Mouse (Mus musculus) lung, postnatal 0 days (tissue): ENCODE measurements around the gene Gstp3. TPM values are rescaled to one million over a fixed set of nuclear protein-coding genes. Genes with fewer than 3 reads are reported as not detected.
"Not testable (repeated sequence)": the region's sequence is repeated elsewhere in the genome, so short reads cannot be mapped to it uniquely, and the experiment has no call there.

Experiments
- ATAC-seq: fragments of 200-750 bp; cut with Nextera tagmentation; 2 replicates; pipeline ENCODE4 v1.8.0; 2017; ENCODE audit warnings: moderate library complexity
- DNase-seq: peaks from one replicate; pipeline ENCODE4 v3.0.0-alpha.2; 2016; ENCODE audit warnings: low spot score
- H3K27ac ChIP-seq: fragments of 300-500 bp; sonication (generic); 2 replicates; pipeline ENCODE4 v1.5.1; 2014; ENCODE audit warnings: antibody characterized with exemption, mild to moderate bottlenecking, low read length, mixed read lengths
- H3K27me3 ChIP-seq: fragments of 300-500 bp; sonication (generic); replicated peaks from 2 replicates; pipeline ENCODE4 v1.6.1; 2014; ENCODE audit warnings: low read length, mixed read lengths; ENCODE audit not compliant: insufficient read depth
- H3K36me3 ChIP-seq: fragments of 300-500 bp; sonication (generic); 2 replicates; pipeline ENCODE4 v1.6.1; 2014; ENCODE audit warnings: low read length, mixed read lengths; ENCODE audit not compliant: insufficient read depth
- H3K4me1 ChIP-seq: fragments of 300-500 bp; sonication (generic); 2 replicates; pipeline ENCODE4 v1.6.1; 2014; ENCODE audit warnings: antibody characterized with exemption, low read depth, low read length, mixed read lengths; ENCODE audit not compliant: insufficient read depth
- H3K4me2 ChIP-seq: fragments of 300-500 bp; sonication (generic); replicated peaks from 2 replicates; pipeline ENCODE4 v1.6.1; 2014; ENCODE audit warnings: low read depth, mild to moderate bottlenecking, low read length, moderate library complexity, mixed read lengths
- H3K4me3 ChIP-seq: fragments of 300-500 bp; sonication (generic); 2 replicates; pipeline ENCODE4 v1.5.1; 2014; ENCODE audit warnings: low read depth, low read length
- H3K9ac ChIP-seq: fragments of 300-500 bp; sonication (generic); replicated peaks from 2 replicates; pipeline ENCODE4 v1.6.1; 2014; ENCODE audit warnings: low read depth, mild to moderate bottlenecking
- H3K9me3 ChIP-seq: fragments of 300-500 bp; sonication (generic); 2 replicates; pipeline ENCODE4 v1.6.1; 2016; ENCODE audit warnings: low read length, mixed read lengths
- CTCF ChIP-seq: IDR thresholded peaks from 2 replicates; pipeline ENCODE4 v1.5.1; 2016; ENCODE audit warnings: antibody characterized with exemption, mild to moderate bottlenecking
- EP300 ChIP-seq: IDR thresholded peaks from 2 replicates; pipeline ENCODE4 v1.6.1; 2016; ENCODE audit warnings: antibody characterized with exemption, mild to moderate bottlenecking, control low read depth
- WGBS: fragments of 180-500 bp; shearing (Covaris S2); extraction: QIAGEN DNeasy Blood & Tissue Kit; methylation state at CpG from one replicate; pipeline ENCODE4 v1.1.7; 2014; 5-methylcytosine and 5-hydroxymethylcytosine counted together
- polyA plus RNA-seq: library from polyadenylated mRNA; unstranded; fragments of >200 nt; fragmentation: Nextera tagmentation; extraction: Ambion mirVana; gene quantifications from 2 replicates; pipeline ENCODE4 v1.2.1, GENCODE M21; 2015

Gstp3 gene
- polyA plus RNA-seq, 1 experiment from 2014 or later: 6.9 TPM

- TF ChIP-seq CTCF: no peak
- DNase-seq: no peak
- H3K9me3 ChIP-seq: no peaks in the 10 kb centered on the region
- 53% methylated on average over 15 of the region's 15 CpGs for WGBS
- H3K4me1 ChIP-seq: no peaks in the 10 kb centered on the region
- H3K4me2 ChIP-seq: no peak overlapping the region
- H3K36me3 ChIP-seq: no peaks in the 10 kb centered on the region
- H3K27me3 ChIP-seq: no peaks in the 10 kb centered on the region
- H3K4me3 ChIP-seq: no peak overlapping the region
- no peak for ATAC-seq
- no peak overlapping the region for H3K27ac ChIP-seq
- H3K9ac ChIP-seq: no peak overlapping the region
These were observed 9.5 kb upstream of the Gstp3 start for GRCm38 (mm10) chr19:4068717-4069410.

- DNase-seq: not testable (repeated sequence)
- WGBS: 84% methylated on average over 2 of the region's 2 CpGs
These were observed 8.9 kb upstream of the Gstp3 start for GRCm38 (mm10) chr19:4068242-4068641.

GRCm38 (mm10) chr19:4066877-4067276, 7.5 kb upstream of the Gstp3 start:
- DNase-seq (no peak), ATAC-seq (no peak)
- Histone ChIP-seq H3K4me2 (no peak overlapping the region), H3K27ac (no peak overlapping the region), H3K27me3 (no peaks in the 10 kb centered on the region), H3K36me3 (no peaks in the 10 kb centered on the region), H3K4me1 (no peaks in the 10 kb centered on the region), H3K4me3 (no peak overlapping the region), H3K9me3 (no peaks in the 10 kb centered on the region), H3K9ac (no peak overlapping the region)
- no peak for TF ChIP-seq CTCF

More at GRCm38 (mm10) chr19:4068242-4068641, 8.9 kb upstream of the Gstp3 start:
- H3K4me2 ChIP-seq, H3K4me1 ChIP-seq, H3K27me3 ChIP-seq, H3K36me3 ChIP-seq, H3K4me3 ChIP-seq, H3K27ac ChIP-seq, ATAC-seq, H3K9ac ChIP-seq, H3K9me3 ChIP-seq: not testable (repeated sequence)

GRCm38 (mm10) chr19:4066280-4066679, 6.9 kb upstream of the Gstp3 start:
- Histone ChIP-seq H3K4me3 (no peak overlapping the region), H3K9me3 (no peaks in the 10 kb centered on the region), H3K4me1 (no peaks in the 10 kb centered on the region), H3K9ac (no peak overlapping the region), H3K27ac (no peak overlapping the region), H3K36me3 (no peaks in the 10 kb centered on the region), H3K27me3 (no peaks in the 10 kb centered on the region), H3K4me2 (no peak overlapping the region)
- TF ChIP-seq EP300 (no peak), CTCF (no peak)
- peak; percentile 58 for DNase-seq
- ATAC-seq: peak; percentile 54
- 55% methylated on average over 6 of the region's 6 CpGs for WGBS

- H3K27ac ChIP-seq, H3K36me3 ChIP-seq, H3K4me2 ChIP-seq, H3K9me3 ChIP-seq, H3K9ac ChIP-seq, ATAC-seq, H3K4me3 ChIP-seq, H3K27me3 ChIP-seq, H3K4me1 ChIP-seq, DNase-seq: not testable (repeated sequence)
- WGBS: 0% methylated on average over 2 of the region's 11 CpGs
These were observed 5.1 kb upstream of the Gstp3 start for GRCm38 (mm10) chr19:4064501-4064900.

- not testable (repeated sequence) for H3K9me3 ChIP-seq, H3K36me3 ChIP-seq, H3K9ac ChIP-seq, H3K4me3 ChIP-seq, H3K4me1 ChIP-seq, H3K4me2 ChIP-seq, H3K27me3 ChIP-seq, ATAC-seq, DNase-seq, H3K27ac ChIP-seq
- 68% methylated on average over 2 of the region's 4 CpGs for WGBS
These were observed 4.0 kb upstream of the Gstp3 start for GRCm38 (mm10) chr19:4063357-4063756.

GRCm38 (mm10) chr19:4060899-4061465, 1.6 kb upstream of the Gstp3 start:
- H3K4me3 ChIP-seq: no peak overlapping the region
- DNase-seq (no peak), ATAC-seq (no peak)
- TF ChIP-seq CTCF (no peak), EP300 (no peak)
- no peaks in the 10 kb centered on the region for H3K4me1 ChIP-seq
- WGBS: 86% methylated on average over 6 of the region's 6 CpGs
- no peaks in the 10 kb centered on the region for H3K27me3 ChIP-seq
- H3K27ac ChIP-seq: no peak overlapping the region
- H3K9ac ChIP-seq: no peak overlapping the region
- H3K4me2 ChIP-seq: no peak overlapping the region
- H3K9me3 ChIP-seq: no peaks in the 10 kb centered on the region
- H3K36me3 ChIP-seq: no peaks in the 10 kb centered on the region

GRCm38 (mm10) chr19:4060044-4060898, 902 bp upstream of the Gstp3 start:
- not testable (repeated sequence) for H3K36me3 ChIP-seq, H3K9me3 ChIP-seq, H3K27me3 ChIP-seq, H3K4me2 ChIP-seq, ATAC-seq, H3K27ac ChIP-seq, H3K4me1 ChIP-seq, DNase-seq, H3K9ac ChIP-seq, H3K4me3 ChIP-seq
- 88% methylated on average over 8 of the region's 8 CpGs for WGBS
